Mouse (Mus musculus) cortical plate, adult 2 months (tissue): ENCODE data around the gene Cfap77.

Source experiments
- CTCF ChIP-seq: fragments of 200-500 bp; IDR thresholded peaks from 2 replicates; pipeline ENCODE4 v1.5.1; 2011; ENCODE audit warnings: mild to moderate bottlenecking, control low read depth, low read length; ENCODE audit not compliant: insufficient read depth; ENCODE audit errors: extremely low read depth
- POLR2A ChIP-seq: fragments of 200-500 bp; IDR thresholded peaks from 2 replicates; pipeline ENCODE4 v1.6.1; 2011; ENCODE audit warnings: mild to moderate bottlenecking, low read length, control low read depth; ENCODE audit not compliant: insufficient read depth; ENCODE audit errors: extremely low read depth

DNA sequence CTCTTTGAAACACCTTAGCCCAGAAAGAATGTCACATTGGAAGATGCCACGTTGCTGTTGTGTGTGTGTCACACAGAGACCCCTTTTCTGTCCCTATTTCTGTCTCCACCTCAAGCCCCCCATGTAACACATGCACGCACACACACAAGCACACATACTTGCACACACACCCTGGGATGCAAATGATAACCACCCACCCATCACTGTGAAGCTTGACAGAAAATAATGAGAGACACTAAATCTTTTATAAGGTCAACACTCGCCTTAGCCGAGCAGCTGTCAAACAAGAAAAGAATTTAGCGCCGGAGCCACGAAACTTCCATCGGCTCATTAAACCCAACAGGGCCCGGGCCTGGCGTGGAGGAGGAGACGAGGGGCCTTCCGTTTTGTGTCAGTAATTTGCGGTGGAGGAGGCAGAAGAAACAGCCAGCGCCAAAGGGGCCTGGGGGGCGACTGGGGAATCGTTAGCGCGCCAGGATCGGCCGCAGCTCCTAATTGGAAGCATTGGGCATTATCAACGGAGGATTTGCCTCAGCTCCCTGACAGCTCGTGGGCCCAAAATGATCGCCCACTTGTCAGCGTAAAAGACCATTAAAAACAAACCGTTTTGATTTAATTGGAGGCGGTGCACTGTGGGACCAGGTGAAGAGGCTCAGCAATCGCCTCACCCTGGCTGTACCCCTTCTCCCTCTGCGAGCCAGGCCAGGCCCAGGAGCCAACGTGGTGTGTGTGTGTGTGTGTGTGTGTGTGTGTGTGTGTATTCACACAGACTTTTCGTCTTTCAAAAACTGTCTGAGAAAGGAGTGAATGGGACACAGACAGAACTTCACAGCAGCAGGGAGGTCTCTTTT, 111.0 kb downstream of the Cfap77 start:
- no peak for TF ChIP-seq POLR2A
- no peak for TF ChIP-seq CTCF
